Mouse (Mus musculus) C2C12 (cell line): ENCODE results near the gene Gm10337.

Source experiments
- CEBPB ChIP-seq: IDR thresholded peaks from one replicate; pipeline ENCODE4 v1.6.1; 2011; ENCODE audit warnings: low read depth, mild to moderate bottlenecking, control low read depth, moderate library complexity
- CTCF ChIP-seq: IDR thresholded peaks from one replicate; pipeline ENCODE4 v1.5.1; 2011; ENCODE audit not compliant: control insufficient read depth, insufficient read depth, insufficient read length
- MAX ChIP-seq: IDR thresholded peaks from one replicate; pipeline ENCODE4 v1.6.1; 2011; ENCODE audit warnings: mild to moderate bottlenecking, control low read depth
- MYOG ChIP-seq: IDR thresholded peaks from one replicate; pipeline ENCODE4 v1.6.1; 2011; ENCODE audit not compliant: control insufficient read depth, insufficient read length; ENCODE audit errors: extremely low read depth
- USF1 ChIP-seq: IDR thresholded peaks from one replicate; pipeline ENCODE4 v1.6.1; 2011; ENCODE audit warnings: low read depth, mild to moderate bottlenecking, control low read depth, moderate library complexity

DNA sequence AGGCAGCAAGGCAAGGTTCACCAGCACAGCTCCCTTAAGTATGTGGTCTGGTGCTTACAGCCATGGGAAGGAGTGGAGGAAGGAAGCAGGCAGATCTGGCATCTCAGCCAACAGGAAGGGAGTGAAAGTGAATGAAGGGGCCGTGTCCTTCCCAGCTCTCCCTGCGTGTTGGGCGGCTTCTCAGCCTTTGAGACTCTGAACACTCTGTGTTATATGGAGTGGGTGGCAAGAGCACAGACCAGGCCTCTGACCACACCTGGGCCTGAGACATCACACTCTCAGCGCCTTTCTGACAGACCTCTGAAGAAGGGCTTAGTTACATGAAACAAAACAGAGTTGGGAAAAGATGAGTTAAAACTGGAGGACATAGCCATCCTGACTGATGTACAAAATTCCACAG is 27.0 kb downstream of the Gm10337 start:
- TF ChIP-seq MYOG (no peak), CTCF (no peak), CEBPB (no peak), MAX (no peak), USF1 (no peak)
